Mouse (Mus musculus) lung, postnatal 36 days (tissue): Measurements from ENCODE around the gene Slc30a9.
A peak's percentile ranks its signal among the peaks of the same experiment; 100 is the strongest.

Experiments
- DNase-seq: peaks from one replicate; pipeline ENCODE4 v3.0.0; 2022; ENCODE audit warnings: mixed read lengths

Gene Slc30a9

DNA sequence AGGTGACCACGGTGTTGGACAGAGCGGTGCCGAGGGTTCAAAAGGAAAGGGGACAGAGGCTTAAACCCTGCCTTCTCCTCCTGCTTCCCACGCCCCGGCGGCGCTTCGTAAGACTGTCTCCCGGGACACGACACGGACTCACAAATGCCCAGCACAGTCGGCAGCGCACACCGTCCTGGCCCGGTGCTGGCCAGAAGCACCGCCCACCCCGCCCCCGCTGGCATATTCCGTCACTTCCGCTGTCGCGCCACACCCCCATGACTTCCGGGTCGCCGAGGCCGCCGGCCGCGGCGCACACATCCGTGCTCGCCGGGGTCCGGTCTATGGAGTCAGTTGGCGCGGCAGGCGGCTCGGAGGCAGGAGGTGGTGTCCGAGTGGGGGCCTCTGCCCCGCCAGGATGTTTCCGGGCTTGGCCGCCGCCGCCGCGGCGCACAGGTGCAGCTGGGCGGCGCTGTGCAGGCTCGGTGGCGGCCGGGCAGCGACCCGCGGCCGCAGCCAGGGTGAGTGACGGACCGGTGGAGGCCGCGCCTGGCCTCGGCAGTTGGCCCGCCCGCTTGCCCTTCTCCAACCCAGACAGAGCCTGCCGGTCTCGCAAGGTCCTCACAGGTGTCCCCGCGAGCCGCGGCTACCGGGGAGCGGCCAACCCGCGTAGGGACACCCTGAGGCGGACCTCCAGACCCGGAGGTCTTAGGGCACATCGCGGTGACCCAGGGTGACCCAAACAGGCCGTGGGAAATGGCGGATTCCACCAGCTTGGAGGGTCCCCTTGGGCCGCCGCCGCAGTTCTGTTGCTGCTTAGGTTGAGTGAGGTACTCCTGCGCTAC lies at the start of gene Slc30a9:
TSS of gene Slc30a9 (plus strand) at position 258 of the 824 bp plus-strand sequence.
- peak; percentile 94 for DNase-seq

DNA sequence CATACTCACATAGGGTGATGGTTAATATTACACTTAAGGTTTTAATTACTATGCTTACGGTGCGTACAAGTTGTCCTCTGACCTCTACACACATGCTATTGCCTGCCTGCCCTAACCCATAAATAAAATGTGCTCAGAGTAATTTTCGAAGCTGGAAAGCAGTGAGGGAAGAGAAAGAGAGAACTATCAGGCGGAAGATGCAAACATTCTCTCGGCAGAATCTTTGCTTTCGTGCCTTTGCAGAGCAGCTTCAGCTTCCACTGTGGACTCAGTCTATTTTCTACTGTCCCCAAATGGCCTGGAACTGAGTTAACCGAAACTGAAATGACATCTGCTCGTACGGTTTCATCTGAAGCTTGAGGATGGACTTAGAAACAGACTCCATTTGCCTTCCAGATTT lies 48.3 kb upstream of the Slc30a9 start:
- no peak for DNase-seq

DNA sequence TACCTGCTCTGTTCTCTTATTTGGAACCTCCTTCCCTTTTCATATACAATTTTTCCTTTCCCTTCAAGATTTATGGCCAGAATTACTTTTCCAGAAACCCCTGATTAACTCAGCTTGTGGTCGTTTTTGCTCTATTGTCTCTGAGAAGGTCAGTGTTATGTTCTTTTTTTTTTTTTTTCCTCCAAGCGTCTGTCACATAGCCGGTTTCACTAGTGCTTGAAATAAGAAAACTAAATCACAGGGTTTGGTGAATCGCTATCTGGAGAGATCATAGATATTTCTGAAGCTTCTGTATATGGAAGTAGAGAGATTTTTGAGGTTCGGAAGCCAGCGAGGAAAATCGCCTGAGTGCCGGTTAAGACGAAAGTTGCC lies 46.6 kb upstream of the Slc30a9 start:
- DNase-seq = no peak

DNA sequence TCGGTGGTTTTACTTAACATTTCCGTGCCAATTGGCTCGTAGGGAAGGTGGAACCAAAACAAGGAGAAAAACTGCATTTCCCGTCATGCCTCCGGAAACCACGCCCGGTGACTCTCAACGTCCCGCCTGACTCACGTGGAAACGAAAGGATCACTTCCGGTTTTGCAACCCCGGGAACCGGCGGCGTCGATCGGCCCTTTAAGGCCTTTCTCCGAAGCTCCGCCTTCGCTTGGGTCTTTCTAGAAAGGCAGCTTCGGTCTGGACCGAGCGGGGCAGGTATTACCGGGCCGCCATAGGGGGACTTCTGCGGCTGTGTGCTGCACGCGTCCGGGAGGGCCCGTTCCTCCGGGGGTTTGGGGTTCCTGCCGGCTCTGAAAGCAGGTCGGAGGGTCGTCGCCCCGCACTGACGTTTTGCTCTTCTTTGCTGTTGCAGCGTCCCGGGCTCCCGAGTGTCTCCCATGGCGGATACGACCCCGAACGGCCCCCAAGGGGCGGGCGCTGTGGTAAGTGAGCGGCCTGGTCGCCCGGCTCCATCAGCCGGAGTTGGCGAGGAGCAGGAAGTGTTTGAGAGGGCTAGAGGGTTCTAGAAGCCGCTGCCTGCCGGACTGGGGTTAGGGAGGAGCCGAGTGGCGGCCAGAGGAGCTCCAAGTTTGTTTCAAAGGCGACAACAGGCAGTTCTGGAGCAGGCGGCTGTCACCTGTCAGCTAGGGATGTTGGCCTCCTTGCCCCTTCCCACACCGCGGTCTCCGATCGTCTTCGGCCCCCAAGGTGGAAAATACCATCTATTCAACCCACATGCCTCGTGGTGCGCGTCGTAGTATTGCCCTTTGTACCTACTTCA lies 46.0 kb upstream of the Slc30a9 start, which contains the start of gene Tmem33:
TSS of gene Tmem33 (plus strand) at position 35 of the 841 bp plus-strand sequence.
- peak; percentile 98 for DNase-seq

DNA sequence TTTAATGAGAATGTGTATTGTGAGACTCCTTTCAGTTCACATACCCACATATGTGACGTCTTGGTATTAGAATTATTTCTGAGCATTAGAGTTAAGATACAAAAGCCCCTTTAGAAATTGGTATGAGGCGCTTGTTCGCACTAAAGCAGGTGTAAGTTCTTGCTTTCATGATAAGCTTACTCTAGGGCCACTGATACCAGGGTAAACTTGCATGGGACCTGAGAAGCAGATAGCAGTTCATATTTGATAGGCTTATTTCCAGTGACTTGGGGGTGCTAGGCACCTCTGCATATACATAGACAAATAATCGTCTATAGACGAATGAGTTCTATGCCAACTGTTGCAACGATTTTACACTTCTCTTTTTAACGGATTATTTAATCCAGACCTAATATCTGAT lies 43.8 kb upstream of the Slc30a9 start:
- DNase-seq = no peak

DNA sequence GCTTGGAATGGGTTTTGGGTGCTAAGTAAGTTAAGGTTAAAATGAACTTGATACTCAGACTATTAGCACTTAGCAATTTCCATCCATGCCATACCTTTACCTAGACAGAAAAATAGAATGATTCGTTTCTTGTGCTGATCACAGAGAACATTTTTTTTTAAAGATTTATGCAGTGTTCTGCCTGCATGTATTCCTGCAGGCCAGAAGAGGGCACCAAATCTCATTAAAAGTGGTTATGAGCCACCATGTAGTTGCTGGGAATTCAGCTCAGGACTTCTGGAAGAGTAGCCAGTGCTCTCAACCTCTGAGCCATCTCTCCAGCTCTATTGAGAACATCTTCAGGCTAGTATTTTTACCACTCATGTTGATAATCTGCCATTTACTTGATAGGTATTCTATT lies 40.6 kb upstream of the Slc30a9 start:
- no peak for DNase-seq

DNA sequence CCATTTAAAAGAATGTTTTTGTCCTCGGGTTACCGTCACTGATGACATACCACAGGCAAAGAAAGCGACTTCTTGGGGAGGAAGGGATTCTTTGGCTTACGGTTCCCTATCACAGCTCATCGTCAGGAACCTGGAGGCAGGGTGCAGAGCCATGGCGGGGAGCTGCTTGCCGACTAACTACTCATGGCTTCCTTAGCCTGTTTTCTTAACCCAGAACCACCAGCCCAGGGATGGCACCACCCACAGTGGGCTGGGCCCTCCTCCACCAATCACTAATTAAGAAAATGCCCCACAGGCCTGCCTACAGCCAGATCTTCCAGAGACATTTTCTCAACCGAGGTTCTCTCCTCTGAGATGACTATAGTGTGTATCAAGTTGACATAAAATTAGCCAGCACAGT lies 37.4 kb upstream of the Slc30a9 start:
- DNase-seq = no peak

DNA sequence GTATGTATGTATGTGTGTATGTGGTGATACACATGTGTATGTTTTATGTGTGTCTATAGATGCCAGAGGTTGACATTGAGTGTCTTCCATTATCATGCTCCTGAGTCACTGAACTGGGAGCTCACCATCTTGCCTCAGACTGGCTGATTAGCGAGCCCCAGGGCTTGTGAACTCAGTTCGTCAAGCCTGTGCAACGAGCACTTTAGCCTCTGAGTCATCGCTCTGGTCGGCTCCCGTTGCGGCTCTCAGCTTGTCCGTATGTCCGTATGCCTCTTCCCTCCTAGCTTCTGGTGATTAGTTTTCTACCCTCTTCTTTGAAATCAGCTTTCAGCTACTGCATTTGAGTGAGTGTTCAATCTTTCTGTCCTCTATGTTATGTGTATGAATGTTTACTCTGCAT lies 27.3 kb upstream of the Slc30a9 start:
- DNase-seq = no peak

DNA sequence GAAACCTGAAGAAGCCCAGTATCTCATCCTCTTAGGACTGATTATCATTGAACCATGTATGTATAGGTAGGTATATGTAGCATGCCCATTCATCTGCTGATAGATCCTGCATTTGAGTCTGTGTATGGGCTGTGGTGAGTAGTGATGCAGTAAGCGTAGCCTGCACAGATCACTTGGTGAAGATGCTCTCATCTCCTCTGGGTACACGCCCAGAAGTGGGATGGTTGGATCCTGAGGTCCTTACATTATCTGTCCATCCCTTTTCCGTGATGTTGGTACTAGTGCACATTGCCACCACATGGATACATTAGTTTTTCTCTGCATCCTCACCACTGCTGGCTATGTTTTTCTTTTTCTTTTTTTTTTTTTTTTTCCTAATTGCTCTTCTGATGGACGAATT lies 26.9 kb upstream of the Slc30a9 start:
- no peak for DNase-seq

DNA sequence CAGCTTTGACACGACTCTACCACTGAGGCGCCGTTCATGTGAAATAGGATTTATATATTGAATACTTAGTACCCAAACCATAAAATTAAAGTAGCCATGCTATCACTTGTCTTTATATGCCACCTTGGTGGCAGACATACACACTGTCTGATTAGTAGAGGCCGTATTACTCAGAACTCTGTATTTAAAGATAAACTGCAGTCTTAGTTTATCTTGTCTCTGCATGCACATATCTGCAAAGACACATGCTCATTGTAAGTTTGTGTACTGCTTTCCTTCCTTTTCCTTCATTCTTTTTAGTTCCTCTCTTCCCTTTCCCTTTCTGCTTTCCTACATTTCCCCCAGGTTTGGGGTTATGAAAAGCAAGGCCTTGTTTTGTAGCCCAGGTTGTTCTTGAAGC lies 26.4 kb upstream of the Slc30a9 start:
- DNase-seq = no peak

DNA sequence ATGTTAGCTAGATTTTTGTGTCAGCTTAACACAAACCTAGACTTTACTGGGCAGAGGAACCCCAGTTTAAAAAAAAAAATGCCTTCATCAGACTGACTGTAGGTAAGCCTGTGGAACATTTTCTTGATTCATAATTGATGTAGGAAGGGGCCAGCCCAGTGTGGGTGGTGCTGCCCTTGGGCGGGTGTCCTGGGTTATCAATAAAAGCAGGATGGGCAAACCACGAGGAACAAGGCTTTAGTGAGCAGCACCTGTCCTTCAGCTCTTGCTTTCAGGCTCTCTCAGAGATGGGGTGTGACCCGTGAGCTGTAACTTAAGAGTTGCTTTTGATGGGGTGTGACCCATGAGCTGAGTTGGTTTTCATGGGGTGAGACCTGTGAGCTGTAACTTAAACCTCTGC lies 11.7 kb upstream of the Slc30a9 start:
- DNase-seq = no peak

DNA sequence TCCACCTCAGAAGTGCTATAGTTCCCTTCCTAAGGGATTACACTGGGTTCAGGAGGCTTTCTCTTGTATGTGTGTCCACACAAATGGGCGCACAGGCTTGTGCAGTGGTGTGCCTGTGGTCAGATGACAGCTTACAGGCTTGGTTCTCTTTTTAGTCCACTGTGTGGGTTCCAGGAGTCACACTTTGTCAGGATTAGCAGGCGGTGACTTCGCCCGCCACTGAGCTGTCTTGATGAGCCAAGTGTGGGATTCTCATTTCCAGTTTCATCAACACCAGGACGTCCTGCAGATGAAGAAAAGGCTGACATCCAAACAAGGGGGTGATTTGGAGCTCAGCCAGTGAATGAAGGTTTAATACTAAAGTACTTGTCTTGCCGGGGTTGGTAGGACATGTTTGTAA lies 11.1 kb upstream of the Slc30a9 start:
- DNase-seq = no peak

DNA sequence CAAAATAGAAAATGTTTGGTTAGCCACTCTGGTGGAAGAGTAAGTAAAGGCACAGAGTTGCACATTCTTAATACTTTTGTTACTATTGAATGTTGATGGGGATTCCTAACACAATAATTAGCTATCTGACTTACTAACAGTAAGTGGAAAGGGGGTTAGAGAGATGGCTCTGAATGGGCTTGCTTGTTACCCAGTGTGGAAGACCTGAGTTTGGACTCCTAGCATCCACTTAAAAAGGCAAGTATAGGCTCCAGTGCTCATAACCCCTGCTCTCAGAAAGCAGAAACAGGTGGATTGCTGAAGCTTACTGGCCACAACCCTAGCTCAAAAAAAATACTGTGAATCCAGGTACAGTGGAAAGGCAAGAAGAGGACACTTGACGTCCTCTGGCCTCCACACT lies 10.6 kb upstream of the Slc30a9 start:
- DNase-seq = no peak

DNA sequence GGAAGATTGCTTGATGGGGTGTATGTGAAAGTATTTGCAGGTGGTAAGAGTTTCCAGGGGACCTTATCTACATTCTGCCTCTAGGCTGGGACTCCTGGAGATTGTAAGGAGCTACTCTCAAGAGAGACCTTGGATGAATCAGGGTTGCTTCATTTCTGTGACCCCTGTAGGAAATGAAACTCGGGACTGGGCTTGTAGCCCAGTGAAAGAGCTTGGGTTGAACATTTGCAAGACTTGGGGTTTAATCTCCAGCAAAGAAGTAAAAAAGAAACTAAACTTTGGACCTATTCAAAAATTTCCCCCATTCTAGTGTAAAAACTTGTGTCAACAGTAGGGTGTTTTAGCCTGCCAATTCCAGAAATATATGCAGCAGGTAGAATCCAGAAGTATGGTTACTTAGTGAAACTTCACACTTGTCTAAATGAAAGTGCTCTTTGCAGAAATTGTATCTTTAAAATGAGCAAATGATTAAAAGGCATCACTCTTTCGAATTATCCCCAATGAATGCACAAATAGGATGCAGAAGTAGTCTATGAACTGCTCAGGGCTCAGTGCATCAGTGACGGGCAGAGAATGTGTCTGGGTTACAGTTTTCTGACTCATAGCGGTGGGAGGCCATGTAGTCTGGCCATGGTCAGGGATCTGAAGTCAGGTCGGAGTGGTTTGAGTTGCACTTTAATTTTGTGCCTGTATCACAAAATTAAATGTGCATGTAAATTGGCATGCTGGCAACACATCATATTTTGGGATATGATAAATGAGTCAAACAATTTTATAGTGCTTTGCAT lies 9.5 kb upstream of the Slc30a9 start:
- DNase-seq = no peak

DNA sequence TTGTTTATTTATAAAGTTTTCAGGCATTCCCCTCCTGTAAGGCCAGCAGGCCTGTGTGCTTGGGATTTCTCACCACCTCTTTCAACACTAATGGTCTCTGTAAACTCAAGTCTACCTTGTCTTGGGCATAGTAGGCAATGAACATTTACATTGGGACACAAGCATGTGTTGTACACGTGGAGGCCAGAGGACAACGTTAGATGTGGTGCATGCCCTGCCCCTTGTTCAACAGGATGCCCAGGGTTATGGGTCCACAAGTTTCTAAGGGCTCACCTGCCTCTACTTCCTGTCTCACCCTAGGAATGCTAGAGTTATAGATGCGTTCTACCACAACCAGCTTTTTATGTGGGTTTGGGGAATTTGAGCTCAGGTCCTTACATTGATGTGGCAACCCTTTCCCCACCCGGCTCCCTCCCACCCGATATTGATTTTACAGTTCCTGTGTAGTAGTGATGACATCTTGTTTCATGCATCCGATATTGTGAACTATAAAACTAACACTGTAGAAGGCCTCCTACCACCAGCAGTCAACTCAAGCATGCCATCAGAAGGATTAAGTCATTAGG lies 6.8 kb upstream of the Slc30a9 start:
- DNase-seq = no peak

DNA sequence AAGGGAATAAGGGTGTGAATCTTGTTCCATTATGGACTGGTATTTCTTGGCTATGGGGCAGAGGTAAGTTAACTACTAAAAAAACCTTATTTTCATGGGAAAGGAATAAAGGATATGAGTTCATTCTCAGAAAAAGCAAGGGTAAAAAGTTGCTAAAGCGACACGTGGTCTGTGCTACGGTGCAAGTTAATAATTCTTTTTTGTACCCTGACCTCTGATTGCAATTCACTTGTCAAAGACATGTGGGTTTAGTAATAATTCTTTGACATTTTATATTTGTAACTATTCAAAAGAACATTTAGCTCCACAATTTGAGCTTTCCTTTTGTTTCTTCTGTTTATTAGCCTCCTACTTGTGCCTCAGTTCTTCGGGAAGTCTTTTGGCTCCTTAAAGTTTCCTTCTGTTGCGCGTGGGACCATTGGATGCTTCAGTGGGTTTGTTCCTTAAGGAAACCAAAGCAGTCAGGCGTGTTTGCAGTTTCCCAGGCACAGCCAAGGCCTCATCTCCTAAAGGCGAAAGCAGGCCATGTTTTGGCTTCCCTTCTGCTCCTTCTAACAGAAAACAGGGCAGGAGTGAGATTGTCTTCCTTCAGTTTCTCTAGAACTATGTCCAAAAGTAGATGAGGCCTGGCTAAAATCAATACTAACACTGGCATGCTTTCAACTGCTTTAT lies 5.7 kb upstream of the Slc30a9 start:
- DNase-seq = no peak

DNA sequence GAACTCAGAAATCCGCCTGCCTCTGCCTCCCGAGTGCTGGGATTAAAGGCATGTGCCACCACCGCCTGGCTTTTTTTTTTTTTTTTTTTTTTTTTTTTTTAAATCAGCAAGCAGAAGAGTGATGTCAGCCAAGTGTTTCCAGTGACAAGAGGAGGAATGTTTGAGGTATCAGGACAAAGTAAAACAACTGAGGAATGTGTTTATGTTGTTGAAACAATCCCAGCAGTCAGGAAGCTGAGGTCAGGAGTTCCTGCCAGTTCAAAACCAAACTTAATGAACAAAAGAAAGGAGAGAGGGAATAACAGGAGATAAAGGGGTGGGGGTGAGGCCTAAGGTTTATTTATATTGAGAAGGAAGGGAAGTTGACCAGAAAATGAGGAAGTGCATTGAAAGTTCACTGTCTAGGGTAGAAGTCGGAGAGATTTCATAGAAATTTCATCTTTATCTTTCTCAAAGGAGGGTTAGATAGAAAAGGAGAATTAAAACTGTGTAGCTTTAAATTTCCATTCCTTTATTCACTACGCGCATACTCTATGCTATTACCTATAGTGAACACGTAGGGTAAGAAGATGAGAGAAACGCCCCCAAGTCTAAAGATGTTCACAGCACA lies 4.9 kb upstream of the Slc30a9 start:
- DNase-seq = peak; percentile 37

DNA sequence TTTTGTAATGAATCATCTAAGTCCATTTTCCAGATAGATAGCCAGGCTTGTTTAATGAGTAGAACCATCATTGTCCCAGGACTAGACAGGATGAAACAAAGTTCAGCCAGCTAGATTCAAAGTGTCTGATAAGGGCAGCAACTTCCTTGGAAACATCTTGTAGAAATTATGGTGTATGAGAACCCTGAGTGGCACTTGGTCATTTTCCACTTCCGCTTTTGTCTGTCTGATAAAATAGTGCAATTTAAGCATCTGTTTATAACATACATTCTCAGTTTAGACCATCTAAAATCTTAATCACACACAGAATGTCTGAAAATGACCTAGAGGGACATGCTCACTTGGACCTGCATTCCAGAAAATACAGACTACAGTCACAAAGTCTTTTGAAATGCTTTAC lies 2.9 kb upstream of the Slc30a9 start:
- DNase-seq = no peak

DNA sequence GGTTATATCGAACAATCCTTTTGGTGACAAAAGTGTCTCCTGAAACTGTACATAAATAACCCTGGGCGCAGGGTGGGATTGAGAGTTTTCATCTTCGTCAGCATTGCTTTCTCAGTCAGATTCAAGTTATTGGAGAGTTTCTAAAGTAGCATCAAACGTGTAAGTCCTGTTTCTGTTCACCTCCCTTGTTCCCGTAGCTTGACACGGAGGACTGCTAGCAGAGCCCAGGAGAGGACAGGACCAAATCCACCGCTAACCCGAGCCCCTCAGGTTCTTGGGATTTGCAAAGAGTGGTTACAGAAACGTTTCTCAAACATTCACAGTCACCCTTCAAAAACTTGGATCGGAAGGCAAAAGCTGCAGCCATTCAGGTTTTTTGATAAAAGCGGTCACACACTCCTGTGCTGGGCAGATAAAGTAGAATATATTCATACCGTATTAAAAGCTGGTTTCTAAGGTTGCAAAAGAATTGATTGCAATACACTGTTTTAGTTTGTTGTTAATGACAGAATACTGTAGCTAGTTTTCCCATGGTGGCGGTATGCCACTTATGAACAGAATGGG lies 986 bp downstream of the Slc30a9 start:
- DNase-seq = no peak

DNA sequence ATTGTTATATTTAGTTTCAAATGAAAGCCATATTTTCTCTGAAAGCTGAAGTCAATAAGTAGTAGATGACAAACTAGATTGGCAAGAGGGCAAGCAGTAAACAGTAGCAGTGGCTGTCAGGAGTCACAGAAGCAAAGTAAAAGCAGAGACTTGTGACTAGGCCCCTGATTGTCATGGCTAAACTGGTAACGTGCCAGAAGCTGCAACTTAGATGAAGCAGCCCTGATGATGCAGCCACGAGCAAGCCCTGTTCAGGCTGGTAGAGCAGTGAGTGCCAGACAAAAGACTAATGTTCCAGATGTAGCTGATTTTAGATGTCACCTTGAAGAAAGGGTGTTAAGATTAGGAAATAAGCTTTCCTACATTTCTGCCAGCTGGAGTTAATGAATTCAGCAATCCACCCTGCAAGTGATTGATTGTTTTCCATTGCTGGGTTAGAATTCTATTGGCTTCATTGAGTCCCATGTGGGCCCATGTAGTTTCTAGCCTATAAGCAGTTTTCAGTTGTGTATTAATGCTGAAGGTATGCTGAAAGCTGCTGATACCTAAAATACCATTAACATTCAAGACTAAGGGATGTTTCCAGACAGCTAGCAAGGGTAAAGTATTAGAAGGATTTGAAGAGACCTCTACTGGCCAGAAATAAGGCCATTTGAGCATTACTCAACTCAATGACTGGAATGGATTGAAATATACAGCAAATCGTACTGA lies 5.2 kb downstream of the Slc30a9 start:
- DNase-seq = no peak

DNA sequence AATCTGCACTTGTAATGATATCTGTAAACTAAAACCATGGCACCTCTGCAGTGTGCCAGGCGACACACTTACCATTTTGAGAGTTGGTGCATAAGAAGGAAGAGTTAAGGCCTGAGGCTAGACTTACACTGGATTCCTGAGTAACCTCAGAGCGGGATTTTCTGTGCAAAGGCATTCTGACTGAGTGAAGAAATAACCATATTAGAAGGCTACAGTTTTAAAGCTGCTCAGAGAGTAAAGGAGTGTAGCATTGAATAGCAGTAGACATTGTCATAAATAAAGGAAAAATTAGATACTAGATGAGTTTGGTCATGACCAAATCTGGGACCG lies 5.7 kb downstream of the Slc30a9 start:
- no peak for DNase-seq
